Mouse (Mus musculus) CH12.LX (cell line): ENCODE results near the gene Ccng2.

Experiments used
- BHLHE40 ChIP-seq: IDR thresholded peaks from 2 replicates; pipeline ENCODE4 v1.6.1; 2011; ENCODE audit warnings: mild to moderate bottlenecking, low read depth, low read length, improper control_type of control experiment
- CHD2 ChIP-seq: IDR thresholded peaks from 2 replicates; pipeline ENCODE4 v1.6.1; 2011; ENCODE audit warnings: low read length, improper control_type of control experiment
- CTCF ChIP-seq, 2 experiments: IDR thresholded peaks in 1 of 2; conservative IDR thresholded peaks in 1 of 2; 2 replicates each; pipeline ENCODE4 v1.5.1; 2011 to 2012; ENCODE audit warnings: low read depth in 2 of 2, low read length in 2 of 2, improper control_type of control experiment in 1 of 2, inconsistent platforms in 1 of 2, mild to moderate bottlenecking in 1 of 2, moderate library complexity in 1 of 2
- IRF4 ChIP-seq: IDR thresholded peaks from 2 replicates; pipeline ENCODE4 v1.6.1; 2014; ENCODE audit warnings: low read depth, mild to moderate bottlenecking, inconsistent platforms, low read length, improper control_type of control experiment
- POLR2A ChIP-seq: IDR thresholded peaks from 2 replicates; pipeline ENCODE4 v1.6.1; 2011; ENCODE audit warnings: low read depth, mild to moderate bottlenecking, improper control_type of control experiment, low read length
- POLR2AphosphoS2 ChIP-seq: IDR thresholded peaks from 2 replicates; pipeline ENCODE4 v1.6.1; 2011; ENCODE audit warnings: low read depth, low read length, improper control_type of control experiment
- ZNF384 ChIP-seq: IDR thresholded peaks from 2 replicates; pipeline ENCODE4 v1.6.1; 2012; ENCODE audit warnings: low read depth, low read length, improper control_type of control experiment, inconsistent platforms

DNA sequence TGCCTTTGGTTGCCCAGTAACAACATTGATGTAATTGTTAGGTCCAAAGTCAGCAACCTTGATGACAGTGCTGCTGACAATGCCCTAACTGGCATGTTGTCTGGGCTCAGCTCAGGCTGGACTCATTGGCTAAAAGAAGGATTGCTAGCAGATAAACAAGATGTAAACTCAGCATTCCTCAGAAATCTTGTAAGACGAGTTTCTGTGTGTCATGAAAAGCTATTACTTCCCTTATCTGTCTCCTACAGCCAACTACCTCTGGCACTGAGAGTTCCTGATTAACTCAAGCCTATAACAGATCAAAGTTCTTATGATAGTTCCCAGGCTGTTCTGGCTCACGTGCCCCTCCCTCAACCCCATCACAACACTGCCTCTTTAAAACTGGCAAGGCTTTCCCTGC is 23.2 kb downstream of the Ccng2 start:
- TF ChIP-seq POLR2A (no peak), BHLHE40 (no peak), IRF4 (no peak), CTCF (conservative IDR thresholded peaks at IDR 0.05 in 1 of 2, IDR thresholded peaks at IDR 0.05 in 1 of 2; ENCODE audit: low read depth in 2 of 2, low read length in 2 of 2) (no peak), CHD2 (no peak), POLR2AphosphoS2 (no peak), ZNF384 (no peak)
